Mouse (Mus musculus) layer of hippocampus, postnatal 10 days (tissue): Measurements from ENCODE around the gene Brms1l. TPM values are rescaled to one million over a fixed set of nuclear protein-coding genes. Genes with fewer than 3 reads are reported as not detected.

Experiments
- DNase-seq, 2 experiments: peaks; one replicate each; pipeline ENCODE4 v3.0.0; 2021; ENCODE audit warnings: low spot score in 2 of 2
- microRNA-seq, 2 experiments: library from miRNA; unstranded; fragments of <30 nt; microRNA quantifications; one replicate each; pipeline ENCODE4 v1.2.0; 2021
- total RNA-seq, 2 experiments: library from RNA; stranded (reverse); gene quantifications; 2 replicates each; pipeline ENCODE4 v1.2.3; 2021

The Brms1l gene
- total RNA-seq, 2 experiments from 2014 or later: 61.6 to 66.7 TPM

DNA sequence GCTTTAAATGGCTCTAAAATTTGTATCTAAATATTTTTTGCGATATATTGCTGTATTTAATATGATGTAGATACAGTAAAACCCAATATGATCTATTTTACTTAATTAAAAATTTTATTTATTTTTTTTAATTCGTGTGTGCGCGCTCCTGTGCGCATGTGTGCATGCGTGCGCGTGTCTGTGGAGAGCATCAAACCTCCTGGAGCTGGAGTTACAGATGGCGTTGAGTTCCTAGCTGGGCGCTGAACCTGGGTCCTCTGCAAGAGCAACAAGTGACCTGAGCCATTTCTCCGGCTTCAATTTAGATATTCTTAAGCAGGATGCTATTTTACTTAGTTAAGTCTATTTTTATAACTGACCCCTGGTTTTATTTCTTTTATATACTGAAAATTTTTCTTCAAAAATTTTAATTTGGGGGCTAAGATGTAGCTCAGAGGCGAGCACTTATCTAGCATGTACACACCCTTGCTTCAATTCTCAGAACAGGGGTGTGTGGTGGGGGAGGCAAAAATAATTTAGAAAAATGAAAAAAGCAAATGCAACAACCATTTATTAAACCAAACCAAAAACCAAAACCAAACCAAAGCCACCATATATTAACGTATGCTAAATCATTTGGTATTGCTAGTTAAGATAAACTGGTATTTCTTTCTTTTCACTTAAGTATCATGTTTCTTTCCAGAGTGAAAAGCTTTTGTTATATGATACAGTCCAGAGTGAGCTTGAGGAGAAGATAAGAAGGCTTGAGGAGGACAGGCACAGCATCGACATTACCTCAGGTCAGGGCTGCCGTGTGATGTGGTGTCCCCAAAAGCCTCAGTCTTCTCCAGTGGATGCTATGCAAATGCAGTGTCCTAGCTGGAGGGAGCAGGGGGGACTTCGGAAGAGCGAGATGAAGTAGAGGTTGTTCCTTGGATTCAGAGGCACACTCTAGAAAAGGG is 23.6 kb downstream of the Brms1l start:
- DNase-seq: no peak

- no peak for DNase-seq
Observed at GRCm38 (mm10) chr12:55860631-55861030, 24.5 kb downstream of the Brms1l start.

DNA sequence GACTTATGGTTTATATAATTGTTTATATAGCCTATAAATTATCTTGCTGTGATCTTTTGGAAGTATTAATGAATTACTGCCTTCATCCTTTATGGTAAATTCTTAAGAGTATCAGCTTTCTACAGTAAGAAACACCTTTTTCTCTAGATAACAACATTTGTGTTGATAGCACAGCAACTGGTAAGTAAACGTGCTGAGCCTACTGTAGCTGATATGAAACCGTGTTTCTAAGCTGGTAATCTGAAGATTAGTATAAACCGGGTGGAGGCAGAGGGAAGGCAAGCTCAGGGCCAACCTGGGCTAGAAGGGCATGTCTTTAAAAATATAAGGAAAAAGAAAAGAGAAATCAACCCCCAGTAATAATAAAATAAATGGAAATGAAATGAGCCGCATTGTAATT is 31.6 kb downstream of the Brms1l start:
- DNase-seq: no peak

GRCm38 (mm10) chr12:55869622-55870322 is 33.6 kb downstream of the Brms1l start:
- no peak for DNase-seq

DNA sequence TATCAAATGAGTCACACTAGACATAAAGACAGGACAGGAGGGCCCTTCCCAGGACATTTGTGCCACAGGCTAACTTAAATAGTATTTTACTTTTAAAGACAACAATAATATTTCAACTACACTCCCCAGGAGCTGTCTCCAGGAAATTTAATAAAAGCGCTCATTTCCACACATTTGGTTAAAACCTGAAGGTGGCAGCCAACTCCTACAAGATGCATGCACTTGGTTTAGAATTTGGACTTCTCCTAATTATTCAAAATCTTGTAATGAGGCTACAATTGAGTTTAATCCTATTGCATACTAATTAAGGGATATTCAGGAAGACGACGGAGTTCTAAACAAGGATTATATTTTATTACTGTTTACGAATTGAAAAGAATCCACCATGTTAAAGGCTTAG is 49.3 kb downstream of the Brms1l start:
- DNase-seq: no peak

- peak; percentile 27 to 37 for DNase-seq
Observed at GRCm38 (mm10) chr12:55888570-55888969, 52.4 kb downstream of the Brms1l start.

DNA sequence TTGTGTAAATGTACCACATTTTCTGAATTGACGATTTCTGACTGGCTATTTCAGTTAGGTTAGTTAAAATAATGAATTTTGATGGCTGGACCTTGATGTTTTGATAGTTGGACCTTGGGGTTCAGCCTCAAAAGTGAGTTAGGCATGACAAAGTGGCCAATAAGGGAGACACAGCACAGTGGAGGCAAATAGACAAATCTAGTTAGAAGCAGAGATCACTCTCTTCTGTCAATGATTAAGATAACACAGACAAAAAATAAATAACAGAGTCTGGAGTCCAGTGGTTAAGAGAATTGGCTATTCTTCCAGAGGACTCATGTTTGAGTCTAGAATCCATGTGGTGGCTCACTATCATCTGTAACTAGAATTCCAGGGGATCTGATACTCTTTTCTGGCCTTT is 68.7 kb downstream of the Brms1l start:
- no peak for DNase-seq

DNA sequence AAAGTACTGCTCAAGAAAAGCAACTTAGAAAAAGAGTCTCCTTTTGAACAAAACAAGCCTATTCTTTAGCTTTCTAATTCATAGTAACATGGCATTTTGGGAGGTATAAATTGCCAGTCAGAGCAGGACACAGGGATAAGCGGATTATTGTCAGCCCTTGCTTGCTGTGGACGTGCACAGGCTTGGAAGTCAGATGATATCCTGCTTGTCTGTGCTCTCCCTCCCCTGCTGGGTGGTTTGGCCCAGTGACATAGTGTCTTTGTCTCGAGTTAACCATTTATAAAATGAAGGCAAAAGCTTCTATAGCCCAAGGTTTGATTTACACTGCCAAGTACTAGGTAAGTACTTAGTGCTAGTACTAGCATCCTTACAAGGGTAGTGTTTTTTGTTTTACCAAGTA is 76.0 kb downstream of the Brms1l start:
- no peak for DNase-seq

- DNase-seq: no peak
Observed at GRCm38 (mm10) chr12:55913201-55913600, 77.1 kb downstream of the Brms1l start.

DNA sequence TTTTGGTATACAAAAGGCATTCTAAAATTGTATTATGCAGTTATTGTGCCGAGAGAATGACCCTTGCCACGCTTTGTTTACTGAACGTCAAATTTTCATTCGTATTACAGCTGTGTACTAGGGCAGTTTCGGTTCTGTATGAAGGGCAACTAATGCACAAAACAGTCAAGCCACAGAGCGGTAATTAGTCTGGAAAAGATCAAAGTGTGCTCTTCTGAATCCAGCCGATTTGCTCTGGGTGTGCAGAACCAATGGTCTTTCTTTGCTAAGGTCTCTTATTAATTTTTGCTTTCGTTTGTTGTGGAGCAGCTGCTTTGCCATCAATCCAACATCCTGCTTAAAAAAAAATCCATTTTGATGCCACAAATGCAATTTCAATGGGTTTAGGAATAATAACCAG is 80.1 kb downstream of the Brms1l start:
- no peak for DNase-seq

DNA sequence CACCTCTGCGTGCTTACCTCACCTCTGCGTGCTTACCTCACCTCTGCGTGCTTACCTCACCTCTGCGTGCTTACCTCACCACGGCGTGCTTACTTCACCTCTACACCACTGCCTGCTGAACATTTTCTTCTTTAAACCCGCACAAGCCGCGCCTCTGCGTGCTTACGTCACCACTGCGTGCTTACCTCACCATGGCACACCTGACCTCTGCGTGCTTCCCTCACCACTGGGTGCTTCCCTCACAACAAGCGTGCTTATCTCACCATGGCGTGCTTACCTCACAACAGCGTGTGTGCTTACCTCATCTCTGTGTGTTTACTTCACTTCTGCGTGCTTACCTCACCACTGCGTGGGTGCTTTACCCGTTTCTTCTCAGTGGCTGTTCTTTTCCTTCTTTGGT is 80.9 kb downstream of the Brms1l start:
- DNase-seq: no peak

Small RNAs within 50 kb of the gene (microRNA-seq; reads per million reads assigned to microRNA genes)
- gene Gm23394: 2.9 to 7.6 reads per million in 2 experiments

Other genes starting within 250 kb of the Brms1l start
- under 1 TPM; 0.30 to 0.31 TPM for gene Insm2, start 236.9 kb upstream of the Brms1l start, total RNA-seq
- 100 to 1,000 TPM; 110 to 115 TPM for gene Ralgapa1, start 15.2 kb upstream of the Brms1l start, total RNA-seq